Mouse (Mus musculus): ENCODE measurements around the gene Slc5a6.

The Slc5a6 gene

DNA sequence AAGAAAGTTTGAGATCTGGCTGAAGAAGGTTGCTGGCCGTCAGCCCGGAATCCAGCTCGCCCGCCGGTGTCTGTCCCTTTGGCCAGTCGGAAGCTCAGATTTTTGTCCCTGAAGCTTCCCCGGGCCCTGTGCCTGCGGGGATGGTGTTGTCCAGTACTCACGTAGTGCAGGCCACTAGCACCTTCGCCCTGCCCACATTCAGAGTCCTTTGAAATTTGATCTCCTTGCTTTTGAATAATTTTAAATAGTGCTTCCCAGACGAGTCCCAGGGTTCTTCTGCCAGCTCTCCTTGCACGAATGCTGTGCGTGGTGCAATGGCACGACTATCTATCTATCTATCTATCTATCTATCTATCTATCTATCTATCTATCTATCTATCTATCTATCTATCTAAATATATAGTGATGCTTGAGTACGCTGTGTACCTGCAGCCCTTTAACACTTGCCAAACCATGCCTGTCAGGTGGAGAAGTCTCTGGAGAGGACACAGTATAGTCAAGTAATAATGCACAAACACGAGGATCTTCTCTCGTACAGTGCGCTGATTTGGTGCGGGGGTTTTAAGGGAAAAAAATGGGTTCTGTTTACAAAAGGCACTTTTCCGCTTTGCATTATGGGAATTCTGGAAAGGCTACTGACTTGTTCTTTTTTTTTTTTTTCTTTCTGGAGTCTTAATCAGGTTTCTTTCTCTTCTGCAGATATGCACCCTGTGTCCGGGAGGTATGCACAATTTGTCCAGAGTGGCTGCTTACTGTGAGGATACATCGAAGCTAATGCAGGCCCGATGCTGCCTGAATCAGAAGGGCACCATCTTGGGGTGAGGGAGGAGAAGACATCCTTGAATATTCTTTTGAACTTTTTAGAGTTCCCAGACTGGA lies at the start of gene Slc5a6:
TSS of gene Slc5a6 (minus strand) at position 162 of the 879 bp plus-strand sequence.
- DNase-seq (ENCODE audit: inconsistent ontology term) = peak; percentile 60

DNA sequence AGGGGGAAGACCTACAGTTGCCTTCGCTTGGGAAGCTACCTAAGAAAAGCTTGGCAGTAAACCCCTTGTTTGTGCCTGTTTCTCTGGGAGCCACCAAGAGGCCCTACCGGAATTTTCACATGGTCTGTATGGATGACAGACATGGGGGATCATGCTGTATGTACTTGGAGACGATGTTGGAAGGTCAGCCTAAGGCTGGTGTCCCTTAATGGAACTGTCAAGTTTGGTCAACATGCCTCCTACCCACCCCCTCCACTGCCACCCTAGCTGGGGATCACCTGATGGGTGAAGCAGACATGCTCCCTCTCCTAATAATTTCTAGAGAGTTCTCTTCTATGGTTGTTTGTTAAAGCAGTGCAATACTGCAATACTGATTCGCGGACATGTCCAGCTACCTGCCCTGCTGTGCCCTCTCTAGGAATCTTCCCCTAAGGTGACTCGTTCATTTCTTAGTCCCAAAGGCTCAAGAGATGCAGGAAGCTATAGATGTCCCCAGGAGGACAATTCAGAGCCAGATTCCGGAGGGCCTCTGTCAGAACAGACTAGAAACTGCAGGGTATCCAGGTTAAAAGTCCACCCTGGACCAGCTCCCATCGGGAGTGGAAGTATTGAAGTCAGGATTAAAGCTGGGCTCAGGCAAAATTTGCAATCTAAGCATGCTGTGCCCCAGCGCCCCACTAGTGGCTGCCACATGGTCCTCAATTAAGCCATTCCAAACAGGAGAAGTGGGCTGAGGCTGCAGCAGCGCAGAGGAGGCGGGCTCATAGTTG lies 47.2 kb upstream of the Slc5a6 start:
- DNase-seq (ENCODE audit: inconsistent ontology term) = no peak

DNA sequence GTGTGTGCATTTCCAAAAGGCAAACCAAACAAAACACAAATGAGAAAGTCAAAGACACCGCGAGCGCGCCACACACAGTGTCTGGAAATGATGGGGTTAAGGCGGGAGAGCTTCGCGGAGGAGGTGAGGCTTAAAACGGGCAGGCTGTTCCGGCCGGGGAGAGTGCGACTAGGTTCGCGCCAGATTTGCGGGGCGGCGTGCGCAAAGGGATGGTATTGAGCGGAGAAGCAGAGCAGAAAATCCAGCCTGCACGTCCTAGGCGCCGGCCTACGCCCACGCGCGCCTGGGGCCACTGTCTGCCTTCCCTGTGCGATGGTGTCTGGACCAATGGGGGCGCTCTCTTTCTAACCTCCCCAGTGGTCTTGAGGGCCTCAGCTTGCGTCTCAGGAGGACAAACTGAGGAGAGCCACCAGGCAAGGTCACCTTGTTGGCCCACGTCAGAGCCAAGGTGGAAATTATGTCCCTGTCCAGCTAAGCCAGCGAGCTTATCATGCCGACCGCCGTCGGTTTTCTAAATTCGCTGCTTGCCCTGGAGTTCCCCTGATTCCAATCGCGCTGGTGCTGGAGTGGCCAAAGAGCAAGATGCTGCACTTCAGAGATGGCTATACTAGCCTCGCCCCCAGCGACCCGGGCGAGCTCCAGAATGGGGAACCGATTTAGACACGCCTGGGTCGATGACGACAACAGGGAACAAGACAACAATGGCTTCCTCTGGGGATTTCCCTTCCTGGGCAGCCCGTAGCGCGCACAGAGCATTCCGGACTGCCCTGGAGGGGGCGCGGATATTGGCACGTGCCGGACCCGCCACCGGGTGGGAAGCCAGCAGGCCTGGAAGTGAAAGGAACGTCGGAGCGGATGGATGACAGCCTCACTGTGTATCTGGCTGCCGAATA lies 46.3 kb upstream of the Slc5a6 start:
- DNase-seq (ENCODE audit: inconsistent ontology term) = peak; percentile 83

DNA sequence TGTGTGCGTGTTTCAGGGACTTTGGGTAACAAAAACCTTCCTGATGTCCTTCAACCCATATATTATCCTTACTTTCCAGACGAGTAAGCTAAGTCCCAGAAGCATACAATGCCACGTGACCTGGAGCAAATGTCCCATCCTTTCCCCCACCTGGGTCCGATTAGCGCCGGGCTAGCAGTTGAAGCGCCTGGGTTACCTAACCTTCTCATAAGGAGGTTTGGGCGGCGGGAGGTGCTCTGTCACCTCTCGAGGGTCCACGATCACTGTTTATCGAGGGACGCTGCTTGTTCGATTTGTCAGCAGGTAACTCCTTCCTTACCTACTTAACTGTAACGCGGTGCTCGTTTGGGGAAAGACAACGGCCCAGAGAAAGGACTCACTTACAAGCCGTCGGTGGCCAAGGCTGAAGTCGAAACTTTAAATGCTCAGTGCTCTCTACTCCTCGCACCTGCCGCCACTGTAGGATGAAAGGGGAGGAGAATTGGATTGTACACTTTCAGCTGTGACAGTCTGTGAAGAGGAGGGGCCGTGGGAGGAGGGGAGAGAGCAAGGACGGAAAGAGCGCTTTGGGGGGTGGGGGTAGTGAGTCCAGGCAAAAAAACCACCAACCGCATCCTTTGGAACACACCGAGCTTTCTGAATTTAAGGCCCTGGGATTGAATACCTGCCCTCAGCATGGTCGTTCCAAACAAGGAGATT lies 45.5 kb upstream of the Slc5a6 start:
- no peak for DNase-seq (ENCODE audit: inconsistent ontology term)

DNA sequence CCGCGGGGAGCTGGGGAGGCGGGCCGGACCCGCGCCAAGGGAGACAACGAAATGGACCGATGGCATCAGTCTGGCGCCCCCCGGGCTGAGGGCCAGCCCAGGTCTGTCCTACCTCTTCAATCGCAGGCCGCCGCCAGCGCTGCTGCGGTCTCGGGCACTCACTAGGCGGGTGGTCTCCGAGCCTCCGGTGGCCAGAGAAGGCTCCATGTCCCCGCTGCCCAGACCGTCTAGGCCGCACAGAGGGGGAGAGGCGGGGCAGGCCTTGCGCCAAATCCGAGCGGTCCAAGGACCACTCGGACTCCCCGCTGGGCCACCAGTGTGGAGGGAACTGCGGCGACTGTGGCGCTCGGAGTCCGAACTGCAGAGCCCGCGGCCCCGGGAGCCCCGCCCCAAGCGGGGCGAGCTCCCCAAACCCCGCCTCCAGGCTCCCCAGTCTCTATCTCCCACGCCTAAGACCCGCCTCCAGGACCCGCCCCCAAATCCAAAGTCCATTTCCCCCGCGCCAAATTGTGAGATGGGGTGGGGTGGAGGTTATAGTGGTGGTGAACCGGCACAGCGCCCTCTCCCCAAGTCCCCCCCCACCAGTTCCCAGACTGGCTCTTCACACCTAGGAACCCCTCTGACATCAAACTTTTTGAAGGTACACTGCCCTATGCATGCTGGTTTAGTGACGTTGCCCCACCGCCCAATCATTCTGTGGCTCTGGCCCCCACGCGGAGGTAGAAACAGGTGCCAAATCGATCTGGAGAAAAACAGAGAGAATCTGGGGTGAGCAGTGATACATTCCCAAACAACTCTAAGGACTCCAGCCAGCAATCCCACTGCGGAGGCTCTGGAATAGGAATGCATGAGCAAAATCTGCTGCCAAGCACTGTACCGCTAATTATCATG lies 44.7 kb upstream of the Slc5a6 start:
- peak; percentile 70 for DNase-seq (ENCODE audit: inconsistent ontology term)

DNA sequence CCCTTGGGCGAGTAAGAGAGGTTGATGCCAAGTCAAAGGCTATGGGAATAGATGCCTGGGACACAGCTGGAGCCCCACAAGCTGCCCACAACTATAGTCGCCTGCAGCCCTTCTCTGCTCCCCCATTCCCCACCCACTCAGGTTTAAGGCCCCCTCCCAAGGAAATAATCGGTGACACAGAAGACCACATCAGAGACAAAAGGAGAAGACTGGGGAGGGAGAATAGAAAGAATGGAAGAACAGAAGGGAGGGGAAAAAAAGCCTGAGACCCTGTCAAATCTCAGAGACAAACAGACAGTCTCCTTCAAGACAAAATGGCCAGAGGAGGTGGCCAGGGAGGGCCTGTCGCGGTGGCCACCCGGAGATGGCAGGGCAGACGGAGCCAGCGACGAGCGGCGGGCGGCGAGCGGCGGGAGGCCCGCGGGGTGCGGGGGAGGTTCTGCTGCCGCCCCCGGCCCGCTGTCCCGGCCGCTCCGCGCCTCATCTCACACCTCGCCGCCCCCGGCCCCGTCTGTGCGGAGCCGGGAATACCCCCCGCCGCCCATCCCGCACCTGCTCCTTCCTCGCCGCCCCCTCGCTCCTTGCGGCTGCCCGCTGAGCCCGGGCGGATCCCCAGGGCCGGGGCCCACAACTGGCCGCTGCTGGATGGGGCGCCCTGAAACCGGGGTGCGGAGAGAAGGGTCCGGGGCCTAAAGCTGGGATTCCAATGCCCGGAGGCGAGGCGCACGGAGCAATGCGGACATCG lies 43.7 kb upstream of the Slc5a6 start:
- DNase-seq (ENCODE audit: inconsistent ontology term) = no peak

DNA sequence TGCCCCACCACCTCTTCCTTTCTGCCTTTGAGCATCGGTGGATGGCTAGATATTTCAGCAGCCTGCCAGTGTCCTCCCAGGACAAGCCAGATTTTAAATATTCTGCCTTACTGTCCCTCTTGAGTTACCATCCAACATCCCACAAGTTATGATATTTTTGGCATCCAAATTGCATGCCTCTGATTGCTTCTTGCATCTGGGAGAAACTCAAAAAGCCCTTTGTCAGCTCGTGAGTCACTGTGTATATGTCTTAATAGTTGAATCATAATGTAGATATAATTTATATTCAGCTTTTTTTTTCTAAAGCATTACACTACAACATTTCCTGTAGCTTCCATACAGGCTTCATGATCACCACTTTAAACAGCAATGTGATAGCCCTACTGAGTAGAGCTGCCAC lies 38.4 kb upstream of the Slc5a6 start:
- DNase-seq (ENCODE audit: inconsistent ontology term) = no peak

DNA sequence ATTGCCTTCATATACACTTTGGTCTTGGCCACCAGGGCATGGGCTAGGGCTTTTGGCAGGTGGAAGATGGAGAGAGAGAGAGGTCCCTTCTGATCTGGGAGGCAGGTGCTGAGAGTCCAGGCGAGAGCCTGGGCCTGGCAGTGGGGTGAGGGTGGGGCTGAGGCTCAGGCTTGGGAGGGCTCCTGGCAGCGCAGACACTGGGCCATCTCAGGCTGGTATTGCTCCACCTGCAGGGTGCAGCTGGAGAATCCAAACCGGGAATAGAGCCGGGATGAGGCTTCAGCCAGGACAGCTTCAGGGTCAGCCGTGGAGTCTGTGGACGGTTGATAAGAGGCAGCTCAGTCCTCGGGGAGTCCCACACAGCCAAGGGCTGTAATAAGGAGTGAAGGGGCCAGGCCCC lies 37.9 kb upstream of the Slc5a6 start:
- no peak for DNase-seq (ENCODE audit: inconsistent ontology term)

DNA sequence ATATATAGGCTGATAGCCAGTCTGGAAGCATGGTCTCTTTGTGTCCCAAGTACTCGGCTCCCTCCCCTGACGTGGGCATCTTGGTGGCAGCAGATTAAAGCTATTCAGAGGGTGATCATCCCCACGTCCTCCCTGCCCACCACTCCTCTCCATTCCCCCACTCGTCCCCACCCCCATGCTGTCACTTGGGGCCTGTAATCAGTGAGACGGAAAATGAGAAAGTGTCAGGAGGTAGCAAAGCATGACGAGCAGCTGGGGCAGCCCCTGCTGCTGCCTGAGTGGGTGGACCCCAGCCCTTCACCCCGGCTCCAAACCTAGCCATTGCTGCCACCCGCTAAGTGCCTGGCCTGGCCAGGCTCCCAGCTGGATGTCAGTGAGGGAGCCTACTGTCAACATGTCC lies 35.2 kb upstream of the Slc5a6 start:
- DNase-seq (ENCODE audit: inconsistent ontology term) = no peak

DNA sequence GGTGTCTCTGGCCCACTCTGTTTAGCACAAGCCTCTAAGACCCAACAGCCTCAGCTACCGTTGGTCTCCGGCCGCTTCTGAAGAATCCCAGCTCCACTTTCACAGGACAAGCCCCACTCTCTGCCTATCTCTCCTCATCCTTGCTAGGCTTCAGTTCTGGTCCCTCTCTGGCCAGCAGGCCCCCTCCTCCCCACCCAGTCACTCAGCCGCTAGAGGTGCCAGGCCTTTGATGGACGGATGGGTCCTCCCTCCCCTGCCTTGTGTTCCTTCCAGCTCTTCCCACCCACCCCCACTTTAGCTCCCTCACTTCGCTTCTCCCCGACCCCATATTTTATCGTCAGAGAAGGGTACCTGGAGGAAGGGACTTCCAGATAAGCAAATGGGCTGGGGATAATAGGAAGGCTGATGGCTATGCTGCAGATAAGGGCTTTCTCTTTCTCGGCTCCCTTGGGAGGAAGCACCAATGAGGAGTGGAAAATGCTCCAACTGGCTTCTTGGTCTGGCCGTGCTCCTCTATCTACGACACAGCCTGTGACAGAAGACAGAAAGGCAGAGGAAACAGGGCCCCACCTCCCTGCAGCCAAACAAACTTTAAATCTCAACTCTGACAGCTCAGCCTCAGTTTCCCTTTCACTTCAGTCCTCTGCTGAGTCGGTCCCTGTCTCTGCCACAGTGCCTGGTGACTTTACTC lies 34.4 kb upstream of the Slc5a6 start:
- no peak for DNase-seq (ENCODE audit: inconsistent ontology term)

DNA sequence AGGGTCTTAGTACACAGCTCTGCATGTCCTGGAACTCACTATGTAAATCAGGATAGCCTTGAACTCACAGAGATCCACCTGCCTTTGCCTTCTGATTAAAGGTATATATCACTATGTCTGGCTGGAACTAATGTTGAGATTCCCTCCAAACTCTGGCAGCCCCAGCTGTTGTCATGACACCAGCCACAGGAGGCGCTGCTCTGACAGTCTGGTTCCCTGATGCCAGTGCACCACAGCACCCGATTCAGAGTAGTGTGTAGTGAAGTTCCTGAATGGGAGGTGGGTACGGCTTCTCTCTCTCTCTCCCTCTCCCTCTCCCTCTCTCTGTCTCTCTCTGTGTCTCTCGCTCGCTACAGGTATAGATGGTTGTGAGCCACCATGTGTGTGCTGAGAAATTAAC lies 33.6 kb upstream of the Slc5a6 start:
- no peak for DNase-seq (ENCODE audit: inconsistent ontology term)

DNA sequence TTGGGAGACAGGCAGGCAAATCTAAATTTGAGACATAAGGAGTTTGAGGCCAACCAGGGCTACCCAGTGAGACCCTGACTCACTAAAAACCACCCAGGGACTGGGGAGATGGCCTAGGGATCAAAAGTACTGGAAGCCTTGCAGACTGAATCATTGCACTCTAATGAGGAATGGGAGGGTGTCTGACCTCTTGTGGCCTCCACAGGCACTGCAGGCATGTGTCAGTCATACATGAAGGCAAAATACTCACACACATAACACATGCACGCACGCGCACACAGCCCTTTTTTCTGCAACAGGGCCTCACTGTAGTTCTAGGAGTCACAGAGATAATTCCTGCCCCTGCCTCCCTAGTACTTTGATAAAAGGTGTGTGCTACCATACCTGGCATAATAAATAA lies 32.7 kb upstream of the Slc5a6 start:
- no peak for DNase-seq (ENCODE audit: inconsistent ontology term)

DNA sequence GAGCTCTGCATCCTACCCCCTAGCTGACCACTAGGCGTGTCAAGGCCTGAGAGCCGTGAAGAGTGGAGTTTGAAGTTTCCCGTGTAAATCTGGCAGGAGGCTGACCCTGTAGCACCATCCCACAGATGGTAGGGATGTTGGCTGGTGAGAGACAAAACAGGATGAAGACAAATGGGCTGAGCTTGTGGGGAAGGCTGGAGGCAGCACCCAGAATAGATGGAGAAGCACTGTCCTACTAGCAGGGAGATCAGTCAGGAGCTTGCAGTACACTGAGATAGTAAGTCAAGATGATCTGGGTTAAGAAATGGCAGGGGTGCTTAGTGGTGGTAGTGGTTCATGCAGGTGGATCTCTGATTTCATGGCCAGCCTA lies 32.1 kb upstream of the Slc5a6 start:
- DNase-seq (ENCODE audit: inconsistent ontology term) = no peak

DNA sequence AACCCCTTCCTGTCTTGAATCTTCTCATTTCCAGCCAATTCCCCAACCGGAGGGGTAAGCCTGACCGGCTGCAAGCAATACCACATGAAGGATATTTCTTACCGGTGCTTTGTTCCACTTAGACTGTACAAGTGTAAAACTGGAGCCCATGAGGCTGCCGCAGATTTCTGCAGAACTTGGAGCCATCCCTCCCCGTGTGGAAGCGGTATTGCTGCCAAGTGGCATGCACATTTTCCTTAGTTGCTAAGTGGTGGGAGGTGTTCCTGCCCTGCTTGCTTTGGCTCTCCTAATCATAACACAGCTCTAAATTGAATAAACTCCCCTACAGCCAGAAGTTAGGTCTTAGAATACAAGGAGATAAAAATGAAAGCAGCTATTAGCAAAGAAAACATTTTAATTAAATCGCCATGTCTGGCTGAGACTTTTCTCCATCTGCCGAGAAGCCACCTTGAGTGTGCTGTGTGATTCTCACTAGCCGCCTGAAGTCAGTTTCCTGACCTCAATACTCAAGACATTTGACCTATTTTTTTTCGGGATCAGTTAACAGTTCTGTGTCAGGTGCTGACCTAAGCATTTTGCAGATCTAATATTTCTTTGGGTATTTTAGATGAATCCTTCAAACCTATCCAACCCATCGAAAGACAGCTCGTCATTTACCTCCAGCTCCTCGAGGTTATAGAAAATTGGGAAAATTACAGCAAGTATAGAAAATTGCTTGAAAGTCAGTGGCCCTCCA lies 31.5 kb upstream of the Slc5a6 start:
- no peak for DNase-seq (ENCODE audit: inconsistent ontology term)

DNA sequence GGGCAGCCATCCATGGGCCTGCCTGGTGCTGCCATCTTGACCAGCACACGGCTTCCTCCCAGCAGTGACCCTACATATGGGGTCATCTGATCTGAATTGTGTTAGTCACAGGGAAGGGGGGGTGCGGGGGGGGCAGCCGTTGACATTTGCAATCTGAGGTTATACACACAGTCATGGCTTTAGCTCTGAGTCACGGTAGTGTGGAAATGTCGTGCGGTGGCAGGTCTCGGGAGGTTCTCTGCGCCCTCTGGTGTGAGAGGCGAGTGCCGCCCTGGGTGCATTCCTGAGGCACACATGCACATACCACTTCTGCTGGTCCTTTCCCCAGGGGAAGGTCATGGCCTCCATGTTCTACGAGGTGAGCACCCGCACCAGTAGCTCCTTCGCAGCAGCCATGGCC lies 27.6 kb upstream of the Slc5a6 start:
- no peak for DNase-seq (ENCODE audit: inconsistent ontology term)

DNA sequence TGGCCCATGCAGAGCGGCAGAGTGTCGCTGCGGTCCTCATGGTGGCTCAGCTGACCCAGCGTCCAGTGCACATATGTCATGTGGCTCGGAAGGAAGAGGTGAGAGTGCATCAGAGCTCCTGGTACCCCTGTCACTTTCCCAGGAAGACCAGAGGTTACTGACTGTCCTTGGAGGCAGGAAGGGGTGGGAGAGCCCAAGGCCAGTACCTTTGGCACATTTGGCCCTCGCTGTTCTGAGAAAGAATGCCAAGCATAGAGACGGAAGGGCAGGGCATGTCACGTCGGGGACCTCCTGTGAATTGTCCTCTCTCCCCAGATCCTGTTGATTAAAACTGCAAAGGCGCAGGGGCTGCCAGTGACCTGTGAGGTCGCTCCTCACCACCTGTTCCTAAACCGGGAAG lies 24.5 kb upstream of the Slc5a6 start:
- no peak for DNase-seq (ENCODE audit: inconsistent ontology term)

DNA sequence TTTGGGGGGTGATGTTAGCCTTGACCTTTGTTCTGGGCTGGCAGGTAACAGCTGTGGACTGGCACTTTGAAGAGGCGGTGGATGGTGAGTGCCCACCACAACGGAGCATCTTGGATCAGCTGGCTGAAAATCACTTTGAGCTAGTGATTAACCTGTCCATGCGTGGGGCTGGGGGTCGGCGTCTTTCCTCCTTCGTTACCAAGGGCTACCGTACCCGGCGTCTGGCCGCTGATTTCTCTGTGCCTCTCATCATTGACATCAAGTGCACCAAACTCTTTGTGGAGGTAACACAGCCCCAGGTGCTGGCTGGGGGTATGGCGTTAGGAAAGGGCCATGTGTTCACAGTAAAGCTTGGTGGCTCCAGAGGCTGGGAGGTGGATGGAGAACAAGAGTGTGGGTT lies 23.1 kb upstream of the Slc5a6 start:
- no peak for DNase-seq (ENCODE audit: inconsistent ontology term)

DNA sequence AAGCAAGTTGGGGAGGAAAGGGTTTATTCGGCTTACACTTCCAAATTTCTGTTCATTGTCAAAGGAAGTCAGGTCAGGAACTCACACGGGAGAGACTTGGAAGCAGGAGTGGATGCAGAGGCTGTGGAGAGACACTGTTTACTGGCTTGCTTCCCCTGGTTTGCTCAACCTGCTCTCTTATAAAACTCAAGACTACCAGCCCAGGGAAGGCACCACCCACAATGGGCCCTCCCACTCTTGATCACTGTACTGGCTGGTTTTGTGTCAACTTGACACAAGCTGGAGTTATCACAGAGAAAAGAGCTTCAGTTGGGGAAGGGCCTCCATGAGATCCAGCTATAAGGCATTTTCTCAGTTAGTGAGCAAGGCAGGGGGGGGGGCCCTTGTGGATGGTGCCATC lies 22.3 kb upstream of the Slc5a6 start:
- no peak for DNase-seq (ENCODE audit: inconsistent ontology term)

Data from Muller cell, postnatal 12 days (primary cell).